Mouse (Mus musculus) left cerebral cortex, adult 11 months (tissue): ENCODE measurements around the gene Gm29735.
"Not testable (repeated sequence)": the region's sequence is repeated elsewhere in the genome, so short reads cannot be mapped to it uniquely, and the experiment has no call there.

Experiments
- DNase-seq: peaks from one replicate; pipeline ENCODE4 v3.0.0; 2022; ENCODE audit warnings: low spot score

The Gm29735 gene

GRCm38 (mm10) chr7:142157013-142157412 lies at the start of gene Gm29735:
Gm29735 (minus strand) TSS chr7:142157113.
- not testable (repeated sequence) for DNase-seq

- no peak for DNase-seq
These were observed 48.6 kb upstream of the Gm29735 start for GRCm38 (mm10) chr7:142205488-142205887.

GRCm38 (mm10) chr7:142201064-142201463 lies 44.2 kb upstream of the Gm29735 start, which contains the start of gene Krtap5-3:
Krtap5-3 (plus strand) TSS chr7:142201364.
- DNase-seq = no peak

- DNase-seq = no peak
These were observed 41.8 kb upstream of the Gm29735 start for GRCm38 (mm10) chr7:142198748-142199147.

GRCm38 (mm10) chr7:142190289-142190688 lies 33.4 kb upstream of the Gm29735 start, which contains the start of gene Gm10153:
Gm10153 (minus strand) TSS chr7:142190389.
- no peak for DNase-seq

GRCm38 (mm10) chr7:142188156-142188555 lies 31.2 kb upstream of the Gm29735 start:
- DNase-seq = no peak

GRCm38 (mm10) chr7:142181021-142181420 lies 24.1 kb upstream of the Gm29735 start:
- DNase-seq = no peak

- DNase-seq = no peak
These were observed 21.8 kb upstream of the Gm29735 start for GRCm38 (mm10) chr7:142178685-142179084.

GRCm38 (mm10) chr7:142175905-142176304 lies 19.0 kb upstream of the Gm29735 start, which contains the start of gene Krtap5-2:
Krtap5-2 (minus strand) TSS chr7:142176005.
- not testable (repeated sequence) for DNase-seq

- DNase-seq = no peak
These were observed 12.9 kb upstream of the Gm29735 start for GRCm38 (mm10) chr7:142169836-142170235.

GRCm38 (mm10) chr7:142165639-142166038 lies 8.7 kb upstream of the Gm29735 start, which contains the start of gene Gm4553:
Gm4553 (minus strand) TSS chr7:142165739.
- DNase-seq = not testable (repeated sequence)

GRCm38 (mm10) chr7:142159366-142159765 lies 2.5 kb upstream of the Gm29735 start:
- DNase-seq = no peak

GRCm38 (mm10) chr7:142155308-142155707 lies 1.6 kb downstream of the Gm29735 start:
- no peak for DNase-seq

- DNase-seq = no peak
These were observed 4.7 kb downstream of the Gm29735 start for GRCm38 (mm10) chr7:142152191-142152590.

- DNase-seq = no peak
These were observed 8.3 kb downstream of the Gm29735 start for GRCm38 (mm10) chr7:142148633-142149032.

- DNase-seq = peak; percentile 14
These were observed 10.9 kb downstream of the Gm29735 start for GRCm38 (mm10) chr7:142146033-142146432.

GRCm38 (mm10) chr7:142145413-142145940 lies 11.4 kb downstream of the Gm29735 start:
- no peak for DNase-seq

- no peak for DNase-seq
These were observed 12.4 kb downstream of the Gm29735 start, which contains the start of gene Gm45337 for GRCm38 (mm10) chr7:142144507-142144906. Gm45337 (minus strand) TSS chr7:142144607.

GRCm38 (mm10) chr7:142143506-142144010 lies 13.4 kb downstream of the Gm29735 start:
- not testable (repeated sequence) for DNase-seq

GRCm38 (mm10) chr7:142140696-142141095 lies 16.2 kb downstream of the Gm29735 start:
- DNase-seq = no peak

- not testable (repeated sequence) for DNase-seq
These were observed 21.0 kb downstream of the Gm29735 start, which contains the start of gene Gm39115 for GRCm38 (mm10) chr7:142135934-142136333. Gm39115 (minus strand) TSS chr7:142136034.

- no peak for DNase-seq
These were observed 22.5 kb downstream of the Gm29735 start for GRCm38 (mm10) chr7:142134206-142134995.

- no peak for DNase-seq
These were observed 28.1 kb downstream of the Gm29735 start for GRCm38 (mm10) chr7:142128843-142129242.
